Comparison of ENCODE assay signal across 13 mouse cellular contexts in genomic region chr12:12803602-12804001, GRCm38 (mm10).
"Had no signal": no experiment of that assay in that cellular context is flagged by ENCODE, and none has a peak within 500 bp of the region (broad histone marks: within the 10 kb centered on the region; RNA-seq: fewer than 3 reads in every experiment).

No protein-coding gene starts in this region.

- H3K4me2 ChIP-seq: limb, embryonic 12.5 days; neural tube, embryonic 15.5 days had no signal

- H3K9me3 ChIP-seq: limb, embryonic 12.5 days; neural tube, embryonic 15.5 days had no signal

- H3K4me1 ChIP-seq: limb, embryonic 12.5 days; neural tube, embryonic 15.5 days had no signal

- H3K27me3 ChIP-seq: limb, embryonic 12.5 days; neural tube, embryonic 15.5 days had no signal

- H3K4me3 ChIP-seq: layer of hippocampus, adult 2 months; limb, embryonic 12.5 days; neural tube, embryonic 15.5 days had no signal

- H3K36me3 ChIP-seq: limb, embryonic 12.5 days; neural tube, embryonic 15.5 days had no signal

- DNase-seq: kidney, postnatal 4 days; liver; lung, adult 2 months; lung, postnatal 36 days; right cerebral cortex, adult 18-20 months; right cerebral cortex, postnatal 25 days; thymus, postnatal 36 days had no signal

- H3K27ac ChIP-seq: kidney, postnatal 0 days; layer of hippocampus, adult 2 months; limb, embryonic 12.5 days; liver, embryonic 14.5 days; neural tube, embryonic 15.5 days had no signal

- H3K9ac ChIP-seq: limb, embryonic 12.5 days; liver, embryonic 14.5 days; neural tube, embryonic 15.5 days had no signal

- ATAC-seq: lung, postnatal 0 days had no signal
